Comparison of ENCODE assay signal across 16 mouse cellular contexts in genomic region chr5:31253806-31254205, GRCm38 (mm10). TPM values are rescaled to one million over a fixed set of nuclear protein-coding genes. Genes with fewer than 3 reads are reported as not detected.
A peak's percentile ranks its signal among the peaks of the same experiment; 100 is the strongest.
DNase-seq lines count a peak whose midpoint lies in the region; ATAC-seq and TF ChIP-seq lines count a peak whose summit lies in the region.
"Had no signal": no experiment of that assay in that cellular context is flagged by ENCODE, and none has a peak within 500 bp of the region (broad histone marks: within the 10 kb centered on the region; RNA-seq: fewer than 3 reads in every experiment).

No protein-coding gene starts in this region.

- no peak overlapping the region for H3K4me3 ChIP-seq in lung, embryonic 15.5 days
- no peak overlapping the region for H3K4me3 ChIP-seq in heart, postnatal 0 days (ENCODE audit: low read depth, low read length)
- H3K4me3 ChIP-seq in stomach, embryonic 15.5 days (replicated peaks) = no peak overlapping the region
- H3K4me3 ChIP-seq: midbrain, embryonic 12.5 days had no signal

- no peak for TF ChIP-seq CTCF in heart, postnatal 0 days (IDR thresholded peaks at IDR 0.05; ENCODE audit: low read depth)

- ATAC-seq in lung, embryonic 15.5 days (ENCODE audit: borderline replicate concordance, extremely low read depth, low FRiP score, low TSS enrichment) = no peak
- ATAC-seq in heart, postnatal 0 days (ENCODE audit: insufficient read depth, low read depth) = peak; percentile 28; the same call in 1 of the 2 replicates
- no peak for ATAC-seq in stomach, embryonic 15.5 days (ENCODE audit: insufficient read depth, low FRiP score, low read depth)
- no peak for ATAC-seq in erythroid progenitor cell, adult 5-6 weeks (replicated peaks; ENCODE audit: low FRiP score, poor library complexity, severe bottlenecking)
- ATAC-seq: inflammation-experienced regulatory T-cells, adult 6 months had no signal

- no peaks in the 10 kb centered on the region for H3K27me3 ChIP-seq in lung, embryonic 15.5 days
- H3K27me3 ChIP-seq in heart, postnatal 0 days (ENCODE audit: control insufficient read depth, insufficient read depth, low read length) = no peaks in the 10 kb centered on the region
- H3K27me3 ChIP-seq in stomach, embryonic 15.5 days (replicated peaks) = no peaks in the 10 kb centered on the region

- H3K9ac ChIP-seq in lung, embryonic 15.5 days = no peak overlapping the region
- H3K9ac ChIP-seq in heart, postnatal 0 days (replicated peaks; ENCODE audit: low read depth, low read length) = peak overlapping the region; percentile 2; the same call in 1 of the 2 replicates
- no peak overlapping the region for H3K9ac ChIP-seq in stomach, embryonic 15.5 days
- H3K9ac ChIP-seq: midbrain, embryonic 12.5 days had no signal

- H3K27ac ChIP-seq in lung, embryonic 15.5 days = peak overlapping the region; percentile 39; the same call in 1 of the 2 replicates
- H3K27ac ChIP-seq in heart, postnatal 0 days (ENCODE audit: low read depth) = peak overlapping the region; percentile 52
- peak overlapping the region; percentile 51 for H3K27ac ChIP-seq in stomach, embryonic 15.5 days
- H3K27ac ChIP-seq: midbrain, embryonic 12.5 days had no signal

- peaks cover 66% of the 10 kb centered on the region for H3K36me3 ChIP-seq in lung, embryonic 15.5 days
- peaks cover 48% of the 10 kb centered on the region for H3K36me3 ChIP-seq in heart, postnatal 0 days (replicated peaks; ENCODE audit: control insufficient read depth, insufficient read depth, low read length)
- H3K36me3 ChIP-seq in stomach, embryonic 15.5 days = peaks cover 30% of the 10 kb centered on the region

- 84% methylated on average over 8 of the region's 8 CpGs for WGBS in lung, embryonic 15.5 days
- 61% methylated on average over 8 of the region's 8 CpGs for WGBS in heart, postnatal 0 days
- 95% methylated on average over 8 of the region's 8 CpGs for WGBS in stomach, embryonic 15.5 days

- peaks cover 8% of the 10 kb centered on the region; the same call in 1 of the 2 replicates for H3K4me1 ChIP-seq in lung, embryonic 15.5 days
- H3K4me1 ChIP-seq in heart, postnatal 0 days (ENCODE audit: control insufficient read depth, insufficient read depth) = peaks cover 11% of the 10 kb centered on the region; the same call in 1 of the 2 replicates
- peaks cover 16% of the 10 kb centered on the region for H3K4me1 ChIP-seq in stomach, embryonic 15.5 days

- TF ChIP-seq EP300 in heart, postnatal 0 days (IDR thresholded peaks at IDR 0.05; ENCODE audit: low read depth) = no peak

- H3K4me2 ChIP-seq in lung, embryonic 15.5 days = no peak overlapping the region
- H3K4me2 ChIP-seq in heart, postnatal 0 days (ENCODE audit: low read depth, low read length) = no peak overlapping the region
- H3K4me2 ChIP-seq in stomach, embryonic 15.5 days = peak overlapping the region; percentile 52
- H3K4me2 ChIP-seq: midbrain, embryonic 12.5 days had no signal

- no peaks in the 10 kb centered on the region for H3K9me3 ChIP-seq in lung, embryonic 15.5 days
- H3K9me3 ChIP-seq in heart, postnatal 0 days (replicated peaks; ENCODE audit: control insufficient read depth, low read length) = no peaks in the 10 kb centered on the region
- no peaks in the 10 kb centered on the region for H3K9me3 ChIP-seq in stomach, embryonic 15.5 days
- H3K9me3 ChIP-seq: midbrain, embryonic 12.5 days had no signal

- DNase-seq in heart, adult 11 months = peak; percentile 94
- DNase-seq in heart, adult 9 months (ENCODE audit: low spot score in 2 of 2) = no peak
- DNase-seq in lung, postnatal 25 days (ENCODE audit: low spot score) = no peak
- peak; percentile 22 for DNase-seq in heart, postnatal 0 days (ENCODE audit: low spot score)
- no peak for DNase-seq in gastrocnemius, adult 8-10 months (ENCODE audit: low spot score in 2 of 2)
- DNase-seq: gastrocnemius, postnatal 14 days; retina, postnatal 1 day had no signal

RNA-seq across cellular contexts. Expression of gene Krtcap3, which starts 2.3 kb away (rescaled TPM):
- polyA plus RNA-seq in lung, embryonic 15.5 days (2015; fragmentation: Nextera tagmentation; extraction: Ambion mirVana) = 36.4 and 37.9 TPM in 2 replicates
- total RNA-seq in heart, postnatal 0 days (2014; rRNA removed; ENCODE audit: low replicate concordance) = 2.0 and 2.6 TPM in 2 replicates
- 1.7 and 2.7 TPM in 2 replicates for polyA plus RNA-seq in heart, postnatal 0 days (2015; fragmentation: Nextera tagmentation; extraction: Ambion mirVana)
- polyA plus RNA-seq in stomach, embryonic 15.5 days (2015; fragmentation: Nextera tagmentation; extraction: Ambion mirVana) = 65.4 and 66.6 TPM in 2 replicates
- not detected in 2 replicates for total RNA-seq in erythroid progenitor cell, adult 5-6 weeks (2015; ENCODE audit: low replicate concordance)
- total RNA-seq in erythroid progenitor cell, adult 5-6 weeks (2017; ENCODE audit: low replicate concordance) = not detected in 2 replicates
- total RNA-seq in gastrocnemius, adult 8-10 months (2022) = 1 to 10 TPM in 3 of 4 experiments, under 1 TPM in 1; 0.68 to 1.4 (median 1.2) TPM

RNA-seq across cellular contexts. Expression of gene Gm9970, which starts 12.8 kb away (rescaled TPM):
- 0.40 and 0.64 TPM in 2 replicates for polyA plus RNA-seq in lung, embryonic 15.5 days (2015; fragmentation: Nextera tagmentation; extraction: Ambion mirVana)
- total RNA-seq in heart, postnatal 0 days (2014; rRNA removed; ENCODE audit: low replicate concordance) = not detected in 2 replicates
- 0.70 and 1.1 TPM in 2 replicates for polyA plus RNA-seq in heart, postnatal 0 days (2015; fragmentation: Nextera tagmentation; extraction: Ambion mirVana)
- 0.44 and 0.53 TPM in 2 replicates for polyA plus RNA-seq in stomach, embryonic 15.5 days (2015; fragmentation: Nextera tagmentation; extraction: Ambion mirVana)
- total RNA-seq in erythroid progenitor cell, adult 5-6 weeks (2015; ENCODE audit: low replicate concordance) = not detected in 2 replicates
- not detected in 2 replicates for total RNA-seq in erythroid progenitor cell, adult 5-6 weeks (2017; ENCODE audit: low replicate concordance)
- not detected for total RNA-seq in gastrocnemius, adult 8-10 months (2022)
- total RNA-seq: common myeloid progenitor, adult 5-6 weeks; gastrocnemius, postnatal 14 days; liver, adult 2 months; MEL had no signal
- polyA plus RNA-seq: forebrain, embryonic 11.5 days; inflammation-experienced regulatory T-cells, adult 6 months; liver, adult 2 months had no signal

RNA-seq across cellular contexts. Expression of gene Nrbp1, which starts 13.1 kb away (rescaled TPM):
- 155 and 167 TPM in 2 replicates for polyA plus RNA-seq in lung, embryonic 15.5 days (2015; fragmentation: Nextera tagmentation; extraction: Ambion mirVana)
- total RNA-seq in heart, postnatal 0 days (2014; rRNA removed; ENCODE audit: low replicate concordance) = 120 and 124 TPM in 2 replicates
- polyA plus RNA-seq in heart, postnatal 0 days (2015; fragmentation: Nextera tagmentation; extraction: Ambion mirVana) = 100 and 104 TPM in 2 replicates
- polyA plus RNA-seq in stomach, embryonic 15.5 days (2015; fragmentation: Nextera tagmentation; extraction: Ambion mirVana) = 140 and 141 TPM in 2 replicates
- total RNA-seq in erythroid progenitor cell, adult 5-6 weeks (2015; ENCODE audit: low replicate concordance) = 22.2 and 45.4 TPM in 2 replicates
- total RNA-seq in erythroid progenitor cell, adult 5-6 weeks (2017; ENCODE audit: low replicate concordance) = 39.4 and 44.4 TPM in 2 replicates
- total RNA-seq in gastrocnemius, adult 8-10 months (2022) = 10 to 100 TPM; 43.9 to 54.8 (median 51.2) TPM

RNA-seq across cellular contexts. Expression of gene Ppm1g, which starts 33.3 kb away (rescaled TPM):
- 141 and 144 TPM in 2 replicates for polyA plus RNA-seq in lung, embryonic 15.5 days (2015; fragmentation: Nextera tagmentation; extraction: Ambion mirVana)
- 48.7 and 51.7 TPM in 2 replicates for total RNA-seq in heart, postnatal 0 days (2014; rRNA removed; ENCODE audit: low replicate concordance)
- 61.0 and 68.0 TPM in 2 replicates for polyA plus RNA-seq in heart, postnatal 0 days (2015; fragmentation: Nextera tagmentation; extraction: Ambion mirVana)
- polyA plus RNA-seq in stomach, embryonic 15.5 days (2015; fragmentation: Nextera tagmentation; extraction: Ambion mirVana) = 124 and 125 TPM in 2 replicates
- 166 and 178 TPM in 2 replicates for total RNA-seq in erythroid progenitor cell, adult 5-6 weeks (2015; ENCODE audit: low replicate concordance)
- total RNA-seq in erythroid progenitor cell, adult 5-6 weeks (2017; ENCODE audit: low replicate concordance) = 214 and 223 TPM in 2 replicates
- 10 to 100 TPM; 38.2 to 49.9 (median 45.2) TPM for total RNA-seq in gastrocnemius, adult 8-10 months (2022)

RNA-seq across cellular contexts. Expression of gene Ift172, which starts 37.1 kb away (rescaled TPM):
- 33.8 and 37.2 TPM in 2 replicates for polyA plus RNA-seq in lung, embryonic 15.5 days (2015; fragmentation: Nextera tagmentation; extraction: Ambion mirVana)
- total RNA-seq in heart, postnatal 0 days (2014; rRNA removed; ENCODE audit: low replicate concordance) = 30.3 and 40.9 TPM in 2 replicates
- 14.6 and 16.5 TPM in 2 replicates for polyA plus RNA-seq in heart, postnatal 0 days (2015; fragmentation: Nextera tagmentation; extraction: Ambion mirVana)
- polyA plus RNA-seq in stomach, embryonic 15.5 days (2015; fragmentation: Nextera tagmentation; extraction: Ambion mirVana) = 27.2 and 31.1 TPM in 2 replicates
- 2.9 and 10.5 TPM in 2 replicates for total RNA-seq in erythroid progenitor cell, adult 5-6 weeks (2015; ENCODE audit: low replicate concordance)
- 5.7 and 10.3 TPM in 2 replicates for total RNA-seq in erythroid progenitor cell, adult 5-6 weeks (2017; ENCODE audit: low replicate concordance)
- 10 to 100 TPM; 24.6 to 32.9 (median 28.6) TPM for total RNA-seq in gastrocnemius, adult 8-10 months (2022)

Comparison
In these comparisons a context has a peak if more than half of its experiments do, and no peak if none do; other contexts are left out.
1. DNase-seq: peak in heart, adult 11 months (single experiment) and heart, postnatal 0 days (single experiment); none in heart, adult 9 months (0 of 2), lung, postnatal 25 days (single experiment) and gastrocnemius, adult 8-10 months (0 of 2).
2. Peak in every context shown above with its lines, with median percentiles within 50 percentile points of each other: H3K27ac ChIP-seq.